Mouse (Mus musculus) limb, embryonic 10.5 days (tissue): Measurements from ENCODE around the gene Synrg. TPM values are rescaled to one million over a fixed set of nuclear protein-coding genes. Genes with fewer than 3 reads are reported as not detected.
A peak's percentile ranks its signal among the peaks of the same experiment; 100 is the strongest.

Source experiments
- DNase-seq: peaks from one replicate; pipeline ENCODE4 v3.0.0-alpha.2; 2017; ENCODE audit warnings: low spot score
- H3K27ac ChIP-seq: fragments of 300-500 bp; sonication (generic); 2 replicates; pipeline ENCODE4 v1.5.1; 2016; ENCODE audit warnings: mild to moderate bottlenecking
- H3K27me3 ChIP-seq: fragments of 300-500 bp; sonication (generic); 2 replicates; pipeline ENCODE4 v1.6.1; 2016; ENCODE audit warnings: low read depth, mild to moderate bottlenecking; ENCODE audit not compliant: poor library complexity, severe bottlenecking
- H3K36me3 ChIP-seq: fragments of 300-500 bp; sonication (generic); 2 replicates; pipeline ENCODE4 v1.6.1; 2016; ENCODE audit warnings: mild to moderate bottlenecking, moderate library complexity
- H3K4me1 ChIP-seq: fragments of 300-500 bp; sonication (generic); 2 replicates; pipeline ENCODE4 v1.6.1; 2016
- H3K4me3 ChIP-seq: fragments of 300-500 bp; sonication (generic); 2 replicates; pipeline ENCODE4 v1.5.1; 2016; ENCODE audit warnings: mild to moderate bottlenecking, moderate library complexity
- H3K9me3 ChIP-seq: fragments of 300-500 bp; sonication (generic); replicated peaks from 2 replicates; pipeline ENCODE4 v1.6.1; 2016; ENCODE audit warnings: mild to moderate bottlenecking
- WGBS: fragments of 180-500 bp; shearing (Covaris S2); methylation state at CpG from one replicate; pipeline ENCODE4 v1.1.7; 2016; 5-methylcytosine and 5-hydroxymethylcytosine counted together
- polyA plus RNA-seq: library from polyadenylated mRNA; unstranded; fragments of >200 nt; fragmentation: Nextera tagmentation; extraction: Ambion mirVana; gene quantifications from 2 replicates; pipeline ENCODE4 v1.2.1, GENCODE M21; 2016

Gene Synrg
- polyA plus RNA-seq, 1 experiment from 2014 or later: 5.9 TPM

GRCm38 (mm10) chr11:84016810-84017508 is 52.7 kb downstream of the Synrg start:
- Histone ChIP-seq H3K36me3 (peaks cover 8% of the 10 kb centered on the region; the same call in 1 of the 2 replicates), H3K27me3 (no peaks in the 10 kb centered on the region), H3K9me3 (no peaks in the 10 kb centered on the region), H3K4me1 (peaks cover 10% of the 10 kb centered on the region), H3K27ac (no peak overlapping the region), H3K4me3 (no peak overlapping the region)
- 84% methylated on average over 7 of the region's 7 CpGs for WGBS
- DNase-seq: no peak

- Histone ChIP-seq H3K27ac (no peak overlapping the region), H3K4me3 (no peak overlapping the region), H3K4me1 (no peaks in the 10 kb centered on the region), H3K36me3 (peaks cover 28% of the 10 kb centered on the region), H3K27me3 (no peaks in the 10 kb centered on the region), H3K9me3 (no peaks in the 10 kb centered on the region)
- no peak for DNase-seq
- 96% methylated on average over 5 of the region's 5 CpGs for WGBS
These were observed 63.0 kb downstream of the Synrg start for GRCm38 (mm10) chr11:84027231-84027630.

- peaks cover 28% of the 10 kb centered on the region for H3K36me3 ChIP-seq
- no peak for DNase-seq
- no peak overlapping the region for H3K27ac ChIP-seq
- H3K4me3 ChIP-seq: no peak overlapping the region
- no peaks in the 10 kb centered on the region for H3K9me3 ChIP-seq
- WGBS: 87% methylated on average over 9 of the region's 9 CpGs
- no peaks in the 10 kb centered on the region for H3K27me3 ChIP-seq
- H3K4me1 ChIP-seq: peaks cover 2% of the 10 kb centered on the region
These were observed 64.2 kb downstream of the Synrg start for GRCm38 (mm10) chr11:84028271-84029028.

GRCm38 (mm10) chr11:84031971-84032370 is 67.7 kb downstream of the Synrg start:
- WGBS: 58% methylated on average over 9 of the region's 9 CpGs
- DNase-seq: peak; percentile 51
- Histone ChIP-seq H3K27ac (no peak overlapping the region), H3K4me1 (peaks cover 8% of the 10 kb centered on the region), H3K4me3 (no peak overlapping the region), H3K36me3 (peaks cover 4% of the 10 kb centered on the region; the same call in 1 of the 2 replicates), H3K27me3 (no peaks in the 10 kb centered on the region), H3K9me3 (no peaks in the 10 kb centered on the region)

- no peaks in the 10 kb centered on the region for H3K27me3 ChIP-seq
- no peaks in the 10 kb centered on the region for H3K9me3 ChIP-seq
- H3K4me3 ChIP-seq: no peak overlapping the region
- 74% methylated on average over 5 of the region's 5 CpGs for WGBS
- H3K27ac ChIP-seq: no peak overlapping the region
- DNase-seq: no peak
- peaks cover 8% of the 10 kb centered on the region for H3K4me1 ChIP-seq
- peaks cover under 1% of the 10 kb centered on the region; the same call in 1 of the 2 replicates for H3K36me3 ChIP-seq
These were observed 68.3 kb downstream of the Synrg start for GRCm38 (mm10) chr11:84032559-84032958.

- no peaks in the 10 kb centered on the region for H3K9me3 ChIP-seq
- DNase-seq: no peak
- peaks cover 8% of the 10 kb centered on the region for H3K4me1 ChIP-seq
- WGBS: 70% methylated on average over 5 of the region's 5 CpGs
- H3K27ac ChIP-seq: no peak overlapping the region
- H3K36me3 ChIP-seq: no peaks in the 10 kb centered on the region
- H3K27me3 ChIP-seq: no peaks in the 10 kb centered on the region
- no peak overlapping the region for H3K4me3 ChIP-seq
These were observed 69.4 kb downstream of the Synrg start for GRCm38 (mm10) chr11:84033671-84034070.

- WGBS: 86% methylated on average over 6 of the region's 6 CpGs
- Histone ChIP-seq H3K27ac (no peak overlapping the region), H3K36me3 (peaks cover 5% of the 10 kb centered on the region; the same call in 1 of the 2 replicates), H3K4me3 (no peak overlapping the region), H3K4me1 (peaks cover 35% of the 10 kb centered on the region), H3K9me3 (no peaks in the 10 kb centered on the region), H3K27me3 (no peaks in the 10 kb centered on the region)
- DNase-seq: no peak
These were observed 76.4 kb downstream of the Synrg start for GRCm38 (mm10) chr11:84040621-84041020.

GRCm38 (mm10) chr11:84042808-84043762 is 78.9 kb downstream of the Synrg start:
- no peak overlapping the region for H3K4me3 ChIP-seq
- peaks cover 5% of the 10 kb centered on the region; the same call in 1 of the 2 replicates for H3K36me3 ChIP-seq
- no peaks in the 10 kb centered on the region for H3K27me3 ChIP-seq
- peaks cover 42% of the 10 kb centered on the region for H3K4me1 ChIP-seq
- no peak overlapping the region for H3K27ac ChIP-seq
- no peak for DNase-seq
- no peaks in the 10 kb centered on the region for H3K9me3 ChIP-seq
- 78% methylated on average over 14 of the region's 14 CpGs for WGBS

- Histone ChIP-seq H3K9me3 (no peaks in the 10 kb centered on the region), H3K27me3 (no peaks in the 10 kb centered on the region), H3K36me3 (peaks cover 5% of the 10 kb centered on the region; the same call in 1 of the 2 replicates), H3K4me3 (no peak overlapping the region), H3K27ac (no peak overlapping the region), H3K4me1 (peaks cover 40% of the 10 kb centered on the region)
- DNase-seq: no peak
- 57% methylated on average over 1 of the region's 1 CpGs for WGBS
These were observed 80.8 kb downstream of the Synrg start for GRCm38 (mm10) chr11:84044988-84045387.

- Histone ChIP-seq H3K4me3 (no peak overlapping the region), H3K27me3 (no peaks in the 10 kb centered on the region), H3K4me1 (peaks cover 32% of the 10 kb centered on the region), H3K36me3 (no peaks in the 10 kb centered on the region), H3K9me3 (no peaks in the 10 kb centered on the region), H3K27ac (no peak overlapping the region)
- DNase-seq: no peak
- 73% methylated on average over 4 of the region's 4 CpGs for WGBS
These were observed 83.0 kb downstream of the Synrg start for GRCm38 (mm10) chr11:84047270-84047669.

- DNase-seq: no peak
- Histone ChIP-seq H3K27me3 (no peaks in the 10 kb centered on the region), H3K4me3 (no peak overlapping the region), H3K9me3 (no peaks in the 10 kb centered on the region), H3K27ac (no peak overlapping the region), H3K36me3 (no peaks in the 10 kb centered on the region), H3K4me1 (peaks cover 28% of the 10 kb centered on the region)
- WGBS: 87% methylated on average over 10 of the region's 10 CpGs
These were observed 84.2 kb downstream of the Synrg start for GRCm38 (mm10) chr11:84048411-84048810.

GRCm38 (mm10) chr11:84053055-84053454 is 88.8 kb downstream of the Synrg start:
- no peaks in the 10 kb centered on the region for H3K9me3 ChIP-seq
- no peaks in the 10 kb centered on the region for H3K36me3 ChIP-seq
- H3K27me3 ChIP-seq: no peaks in the 10 kb centered on the region
- 89% methylated on average over 7 of the region's 7 CpGs for WGBS
- H3K4me1 ChIP-seq: peaks cover 10% of the 10 kb centered on the region
- no peak overlapping the region for H3K4me3 ChIP-seq
- no peak for DNase-seq
- H3K27ac ChIP-seq: no peak overlapping the region
